10 mouse cellular contexts compared by ENCODE assay signal in the genomic region with DNA sequence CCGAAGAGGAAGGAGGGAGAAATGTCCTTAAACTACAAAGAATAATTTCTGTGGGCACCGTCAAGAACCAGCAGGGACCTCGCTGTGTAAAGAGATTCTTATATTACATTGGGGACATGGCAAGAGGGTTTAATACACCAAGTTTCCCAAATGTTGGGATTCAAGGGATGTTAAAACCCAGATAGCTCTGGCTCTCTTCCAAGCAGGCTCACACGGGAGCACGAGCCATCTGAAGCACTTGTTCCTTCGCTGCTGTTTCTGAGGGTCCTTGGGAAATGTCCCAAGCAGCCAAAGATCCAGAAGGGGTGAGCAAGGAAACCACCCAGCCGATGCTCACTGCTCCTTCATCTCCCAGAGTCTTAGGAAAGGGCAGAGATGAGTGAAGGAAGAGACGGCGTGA.
DNase-seq lines count a peak whose midpoint lies in the region; ATAC-seq and TF ChIP-seq lines count a peak whose summit lies in the region.
"Had no signal": no experiment of that assay in that cellular context is flagged by ENCODE, and none has a peak within 500 bp of the region (broad histone marks: within the 10 kb centered on the region; RNA-seq: fewer than 3 reads in every experiment).

No protein-coding gene starts in this region.

- H3K4me1 ChIP-seq in hindbrain, postnatal 0 days (ENCODE audit: insufficient read depth, low read length) = peaks cover 8% of the 10 kb centered on the region; the same call in 1 of the 2 replicates
- 0 out of 2 replicates have a peak, but pooled peaks cover 2% of the 10 kb centered on the region for H3K4me1 ChIP-seq in hindbrain, embryonic 11.5 days (replicated peaks; ENCODE audit: control insufficient read depth, insufficient read depth, low read length)
- H3K4me1 ChIP-seq in midbrain, embryonic 13.5 days (replicated peaks) = peaks cover 28% of the 10 kb centered on the region
- H3K4me1 ChIP-seq in midbrain, embryonic 16.5 days (ENCODE audit: control insufficient read depth, insufficient read depth, low read length) = peaks cover 3% of the 10 kb centered on the region
- peaks cover 15% of the 10 kb centered on the region for H3K4me1 ChIP-seq in stomach, embryonic 16.5 days (ENCODE audit: control insufficient read depth, insufficient read depth, low read length)

- H3K4me2 ChIP-seq in hindbrain, postnatal 0 days (ENCODE audit: low read depth, low read length) = peak overlapping the region; percentile 42; the same call in 1 of the 2 replicates
- H3K4me2 ChIP-seq in hindbrain, embryonic 11.5 days (replicated peaks; ENCODE audit: low read depth, low read length) = no peak overlapping the region
- peak overlapping the region; percentile 26; the same call in 1 of the 2 replicates for H3K4me2 ChIP-seq in midbrain, embryonic 13.5 days (replicated peaks)
- H3K4me2 ChIP-seq in midbrain, embryonic 16.5 days (ENCODE audit: low read length) = no peak overlapping the region
- peak overlapping the region; percentile 46; the same call in 1 of the 2 replicates for H3K4me2 ChIP-seq in stomach, embryonic 16.5 days (ENCODE audit: low read depth, low read length)

- H3K9ac ChIP-seq in hindbrain, postnatal 0 days (replicated peaks; ENCODE audit: low read length) = no peak overlapping the region
- no peak overlapping the region for H3K9ac ChIP-seq in hindbrain, embryonic 11.5 days (ENCODE audit: low read depth, low read length)
- no peak overlapping the region for H3K9ac ChIP-seq in midbrain, embryonic 13.5 days (replicated peaks)
- H3K9ac ChIP-seq in midbrain, embryonic 16.5 days (ENCODE audit: low read depth, low read length) = no peak overlapping the region
- H3K9ac ChIP-seq in stomach, embryonic 16.5 days (ENCODE audit: low read length) = peak overlapping the region; percentile 29; the same call in 1 of the 2 replicates

- H3K9me3 ChIP-seq in hindbrain, postnatal 0 days (ENCODE audit: low read length) = no peaks in the 10 kb centered on the region
- H3K9me3 ChIP-seq in hindbrain, embryonic 11.5 days (ENCODE audit: control insufficient read depth, low read length) = no peaks in the 10 kb centered on the region
- H3K9me3 ChIP-seq in midbrain, embryonic 13.5 days = no peaks in the 10 kb centered on the region
- H3K9me3 ChIP-seq in midbrain, embryonic 16.5 days (replicated peaks; ENCODE audit: control insufficient read depth, low read length, poor library complexity, severe bottlenecking) = no peaks in the 10 kb centered on the region
- H3K9me3 ChIP-seq in stomach, embryonic 16.5 days (replicated peaks; ENCODE audit: control insufficient read depth, low read length) = no peaks in the 10 kb centered on the region

- TF ChIP-seq CTCF in hindbrain, postnatal 0 days (IDR thresholded peaks at IDR 0.05; ENCODE audit: low read depth) = no peak

- WGBS in hindbrain, postnatal 0 days = 55% methylated on average over 9 of the region's 9 CpGs
- 93% methylated on average over 9 of the region's 9 CpGs for WGBS in hindbrain, embryonic 11.5 days
- 66% methylated on average over 9 of the region's 9 CpGs for WGBS in midbrain, embryonic 13.5 days
- 56% methylated on average over 9 of the region's 9 CpGs for whole genome bisulfite sequencing in midbrain, embryonic 16.5 days
- WGBS in stomach, embryonic 16.5 days = 50% methylated on average over 9 of the region's 9 CpGs

- no peak overlapping the region for H3K4me3 ChIP-seq in hindbrain, postnatal 0 days (ENCODE audit: low read length)
- H3K4me3 ChIP-seq in hindbrain, embryonic 11.5 days (ENCODE audit: low read depth, low read length) = no peak overlapping the region
- no peak overlapping the region for H3K4me3 ChIP-seq in midbrain, embryonic 13.5 days (replicated peaks)
- no peak overlapping the region for H3K4me3 ChIP-seq in midbrain, embryonic 16.5 days (ENCODE audit: low read depth, low read length)
- H3K4me3 ChIP-seq in stomach, embryonic 16.5 days (replicated peaks; ENCODE audit: low read length) = no peak overlapping the region

- H3K36me3 ChIP-seq in hindbrain, postnatal 0 days (ENCODE audit: insufficient read depth, low read length) = no peaks in the 10 kb centered on the region
- H3K36me3 ChIP-seq in hindbrain, embryonic 11.5 days (ENCODE audit: control insufficient read depth, insufficient read depth, low read length) = no peaks in the 10 kb centered on the region
- H3K36me3 ChIP-seq in midbrain, embryonic 13.5 days = no peaks in the 10 kb centered on the region
- no peaks in the 10 kb centered on the region for H3K36me3 ChIP-seq in midbrain, embryonic 16.5 days (ENCODE audit: control insufficient read depth, insufficient read depth, low read length)
- no peaks in the 10 kb centered on the region for H3K36me3 ChIP-seq in stomach, embryonic 16.5 days (ENCODE audit: control insufficient read depth, insufficient read depth, low read length)

- H3K27me3 ChIP-seq in hindbrain, postnatal 0 days (ENCODE audit: insufficient read depth, low read length) = no peaks in the 10 kb centered on the region
- no peaks in the 10 kb centered on the region for H3K27me3 ChIP-seq in hindbrain, embryonic 11.5 days (ENCODE audit: control insufficient read depth, insufficient read depth, low read length)
- H3K27me3 ChIP-seq in midbrain, embryonic 13.5 days = peaks cover 44% of the 10 kb centered on the region
- H3K27me3 ChIP-seq in midbrain, embryonic 16.5 days (ENCODE audit: control insufficient read depth, insufficient read depth, low read depth, low read length) = no peaks in the 10 kb centered on the region
- H3K27me3 ChIP-seq in stomach, embryonic 16.5 days (ENCODE audit: control insufficient read depth, insufficient read depth, low read length) = no peaks in the 10 kb centered on the region

- ATAC-seq in hindbrain, postnatal 0 days = no peak
- no peak for ATAC-seq in hindbrain, embryonic 11.5 days (ENCODE audit: low FRiP score)
- no peak for ATAC-seq in midbrain, embryonic 13.5 days
- no peak for ATAC-seq in midbrain, embryonic 16.5 days
- no peak for ATAC-seq in stomach, embryonic 16.5 days (ENCODE audit: insufficient read depth, low FRiP score)
- ATAC-seq: activated CD4-positive, CD25-positive, alpha-beta regulatory T cell, adult 4 months had no signal

- DNase-seq in cerebellum, adult 9-10 months = peak; percentile 47
- DNase-seq in cerebellum, adult 11-12 months = no peak
- DNase-seq in hindbrain, postnatal 0 days (ENCODE audit: low spot score) = peak; percentile 30
- no peak for DNase-seq in hindbrain, embryonic 11.5 days (ENCODE audit: low spot score)
- no peak for DNase-seq in left cerebral cortex, postnatal 36 days (ENCODE audit: low spot score in 2 of 2)
- DNase-seq: thymus, adult 2 months had no signal

- H3K27ac ChIP-seq in hindbrain, postnatal 0 days = no peak overlapping the region
- no peak overlapping the region for H3K27ac ChIP-seq in hindbrain, embryonic 11.5 days (ENCODE audit: low read depth, low read length)
- no peak overlapping the region for H3K27ac ChIP-seq in midbrain, embryonic 13.5 days
- H3K27ac ChIP-seq in midbrain, embryonic 16.5 days (ENCODE audit: low read length) = no peak overlapping the region
- peak overlapping the region; percentile 81 for H3K27ac ChIP-seq in stomach, embryonic 16.5 days (ENCODE audit: low read length)

- intact Hi-C loops in left cerebral cortex, postnatal 36 days (cut with DNase I) = no loop called here

Comparison
In these comparisons a context has a peak if more than half of its experiments do, and no peak if none do; other contexts are left out.
1. DNase-seq: peak in cerebellum, adult 9-10 months (single experiment) and hindbrain, postnatal 0 days (single experiment); none in cerebellum, adult 11-12 months (single experiment), hindbrain, embryonic 11.5 days (single experiment) and left cerebral cortex, postnatal 36 days (0 of 2).
2. H3K4me2 ChIP-seq: peak in hindbrain, postnatal 0 days (single experiment), midbrain, embryonic 13.5 days (single experiment) and stomach, embryonic 16.5 days (single experiment); none in hindbrain, embryonic 11.5 days (single experiment) and midbrain, embryonic 16.5 days (single experiment).